Mouse (Mus musculus): ENCODE results near the gene Zfp709.
"Not testable (repeated sequence)": the region's sequence is repeated elsewhere in the genome, so short reads cannot be mapped to it uniquely, and the experiment has no call there.

Gene Zfp709

DNA sequence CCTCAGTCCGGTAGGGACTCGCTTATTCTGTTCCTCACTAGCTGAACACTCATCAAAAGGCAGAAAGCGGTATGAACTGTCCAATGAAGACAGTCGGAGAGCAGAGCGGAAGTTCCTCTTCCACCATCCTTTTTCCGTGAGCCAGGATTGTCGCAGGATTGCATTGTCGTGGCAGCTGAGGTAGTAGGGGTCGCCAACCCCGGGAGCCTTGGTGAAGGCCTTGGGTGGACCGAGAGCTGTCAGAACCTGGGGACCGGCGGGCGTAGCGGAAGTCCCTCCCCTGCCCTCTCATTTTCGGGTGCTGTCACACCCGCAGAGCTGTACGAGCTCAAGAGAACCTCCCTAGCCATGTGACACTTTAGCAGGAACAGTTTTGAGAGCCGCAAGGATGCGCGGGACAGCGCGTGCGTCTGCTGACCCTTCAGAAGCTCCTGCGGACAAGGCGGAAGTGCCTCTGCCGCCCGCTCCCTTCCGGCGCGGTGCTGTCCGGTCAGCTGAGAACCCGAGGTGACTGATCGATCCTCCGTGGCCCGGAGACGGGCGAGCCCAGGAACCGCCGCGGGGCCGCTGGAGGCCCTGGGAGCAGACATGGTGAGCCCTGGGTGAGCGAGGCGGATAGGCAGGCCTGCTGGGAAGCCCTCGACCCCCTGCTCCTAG is at the start of gene Zfp709:
Zfp709 (plus strand) TSS at position 402 of the 657 bp plus-strand sequence.
- DNase-seq: peak; percentile 76 to 81

- DNase-seq: not testable (repeated sequence)
Measured at GRCm38 (mm10) chr8:71838207-71838606, 43.6 kb upstream of the Zfp709 start.

- not testable (repeated sequence) for DNase-seq
Measured at GRCm38 (mm10) chr8:71841201-71841817, 40.5 kb upstream of the Zfp709 start.

DNA sequence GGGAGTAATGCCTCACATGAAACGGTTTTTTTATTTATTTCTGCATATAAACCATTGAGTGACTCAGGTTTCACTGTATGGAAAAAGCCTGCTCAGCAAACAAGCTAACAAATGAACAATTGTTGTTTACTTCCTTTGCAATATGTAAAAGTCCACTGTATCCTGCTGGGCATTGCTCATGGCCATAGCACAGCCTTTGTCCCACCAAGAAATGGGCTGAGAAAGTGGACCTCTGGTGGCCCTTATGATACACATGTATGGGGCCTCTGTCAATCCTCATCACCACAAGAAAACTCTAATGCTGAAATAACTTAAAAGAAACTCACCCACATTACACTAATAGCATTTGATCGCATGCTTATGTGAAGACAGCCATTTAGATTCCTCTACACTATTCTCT is 39.3 kb upstream of the Zfp709 start:
- not testable (repeated sequence) for DNase-seq

DNA sequence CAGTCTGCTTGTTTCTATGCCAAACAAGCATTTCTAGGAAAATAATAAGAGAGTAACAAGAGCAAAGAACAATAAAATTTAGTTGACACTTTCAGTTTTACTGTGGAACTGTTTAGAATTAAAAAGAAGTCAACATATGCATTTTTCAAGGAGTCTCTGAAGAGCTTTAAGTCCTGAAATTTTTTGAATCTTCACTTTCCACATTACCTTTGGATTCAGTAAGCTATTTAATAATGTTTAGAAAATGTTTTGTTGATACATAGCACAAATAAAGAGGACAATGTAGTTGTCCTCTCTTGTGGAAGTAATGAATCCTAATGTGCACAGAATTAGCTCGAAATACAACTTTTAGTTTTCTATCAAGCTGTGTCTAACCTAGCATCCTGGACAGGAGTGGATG is 37.4 kb upstream of the Zfp709 start:
- DNase-seq: not testable (repeated sequence)

DNA sequence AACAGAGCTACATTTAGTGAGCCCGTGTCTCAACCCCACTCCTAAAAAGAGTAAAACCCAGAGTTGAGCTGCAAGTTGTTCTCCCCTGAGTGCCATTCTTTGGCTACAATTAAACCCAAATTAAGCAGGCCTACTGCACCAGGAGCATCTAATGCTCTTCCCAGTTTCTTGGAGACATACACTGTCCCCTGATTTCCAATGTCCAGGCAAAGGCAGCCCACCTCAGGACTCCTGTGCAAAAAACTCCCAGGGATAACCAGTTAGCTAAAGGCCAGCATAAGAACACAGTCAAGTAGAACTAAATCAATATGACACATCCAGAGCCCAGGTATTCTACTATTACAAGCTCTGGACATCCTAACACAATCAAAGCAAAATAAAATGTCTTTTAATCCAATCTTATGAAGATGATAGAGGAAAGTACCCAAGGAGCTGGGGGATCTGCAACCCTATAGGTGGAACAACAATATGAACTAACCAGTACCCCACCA is 35.8 kb upstream of the Zfp709 start:
- DNase-seq: not testable (repeated sequence)

- DNase-seq: not testable (repeated sequence)
Measured at GRCm38 (mm10) chr8:71846745-71847144, 35.1 kb upstream of the Zfp709 start.

- not testable (repeated sequence) for DNase-seq
Measured at GRCm38 (mm10) chr8:71851014-71851413, 30.8 kb upstream of the Zfp709 start.

- DNase-seq: not testable (repeated sequence)
Measured at GRCm38 (mm10) chr8:71853360-71853759, 28.5 kb upstream of the Zfp709 start.

DNA sequence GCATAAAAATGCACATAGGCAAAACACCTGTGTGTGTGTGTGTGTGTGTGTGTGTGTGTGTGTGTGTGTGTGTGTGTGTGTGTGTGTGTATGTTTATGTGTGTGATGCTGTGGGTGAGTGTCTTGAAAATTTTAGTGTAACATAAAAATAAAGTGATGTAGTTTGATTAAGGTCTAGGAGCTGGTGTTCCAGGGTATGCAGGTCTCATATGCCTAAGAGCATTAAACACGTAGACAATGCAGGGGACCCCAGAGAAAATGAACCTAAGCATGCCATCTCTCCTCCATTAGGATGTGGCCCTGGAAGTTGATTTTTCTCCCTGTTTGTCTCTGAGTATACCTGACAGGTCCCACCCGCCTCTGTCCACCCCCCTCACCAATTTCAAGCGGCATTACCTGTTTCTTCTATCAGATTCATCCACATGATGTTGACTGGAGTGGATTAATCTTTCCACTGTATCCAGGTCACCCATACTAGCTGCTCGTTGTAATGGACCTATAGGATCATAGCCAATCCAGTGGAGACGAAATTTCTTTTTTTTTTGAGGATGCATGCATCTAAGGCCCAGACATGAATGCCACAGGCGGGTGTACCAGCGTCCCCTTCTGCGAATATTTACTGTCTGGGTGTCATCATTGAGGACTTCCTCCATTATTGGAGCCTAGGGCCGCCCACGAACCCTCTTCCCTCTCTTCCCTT is 25.0 kb upstream of the Zfp709 start:
- DNase-seq: not testable (repeated sequence)

GRCm38 (mm10) chr8:71857364-71857763 is 24.5 kb upstream of the Zfp709 start:
- not testable (repeated sequence) for DNase-seq

DNA sequence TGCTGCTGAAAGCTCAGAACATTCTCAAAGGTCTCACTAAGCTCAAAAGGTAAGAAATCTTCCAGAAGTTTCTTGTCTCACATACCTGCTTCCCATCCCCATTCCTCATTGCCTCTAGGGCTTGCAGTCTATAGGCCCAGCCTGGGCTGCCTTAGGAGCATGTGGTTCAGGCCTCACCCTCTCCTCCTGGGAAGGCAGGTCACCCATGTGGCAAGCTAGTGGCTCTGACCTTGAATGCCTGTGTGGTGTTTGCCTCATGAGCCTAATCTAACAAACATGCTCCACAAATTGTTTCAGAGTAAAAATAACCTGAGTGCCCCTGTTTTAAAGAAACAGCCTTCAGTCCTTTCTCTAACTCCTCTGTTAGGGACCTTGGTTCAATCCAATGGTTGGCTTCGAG is 20.3 kb upstream of the Zfp709 start:
- DNase-seq: not testable (repeated sequence)

DNA sequence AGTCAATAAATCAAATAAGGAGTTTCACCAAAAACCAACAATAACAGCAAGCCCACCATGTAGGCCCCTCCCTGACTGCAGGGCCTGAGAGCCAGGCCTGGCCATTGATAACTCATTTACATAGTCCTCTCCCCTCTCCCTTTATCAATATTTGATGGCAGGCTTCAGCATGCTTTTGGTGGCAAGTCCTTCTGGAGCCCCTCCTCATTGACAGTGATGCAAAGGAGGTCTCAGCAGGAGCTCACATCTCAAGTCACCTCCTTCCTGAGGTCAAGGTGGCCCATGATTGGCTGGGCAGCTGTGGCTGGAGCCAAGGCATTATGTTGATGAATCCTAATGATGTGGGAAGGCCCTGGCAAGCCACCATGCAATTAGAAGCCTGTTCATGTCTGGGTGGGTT is 19.8 kb upstream of the Zfp709 start:
- DNase-seq: peak; percentile 19 to 21

DNA sequence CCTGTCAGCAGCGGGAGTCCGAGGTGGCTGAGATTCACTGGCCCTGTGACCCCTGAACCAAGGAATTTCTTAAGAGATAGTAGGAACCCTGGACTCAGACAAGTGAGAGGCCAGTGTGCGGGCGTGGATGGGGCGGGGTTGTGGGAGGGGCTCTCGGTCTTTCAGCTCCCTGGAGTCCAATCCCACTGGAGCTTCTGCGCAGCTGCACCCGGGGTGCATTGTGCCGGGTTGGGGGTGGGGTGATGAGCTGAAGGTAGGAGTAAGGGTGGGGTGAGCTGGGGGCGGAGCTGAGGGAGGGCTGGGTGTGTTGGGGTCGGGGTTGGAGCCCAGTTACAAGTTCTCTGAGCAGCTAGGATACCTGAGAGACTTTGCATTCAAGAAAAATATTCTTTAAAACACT is 18.8 kb downstream of the Zfp709 start:
- DNase-seq: peak in 1 of 2 experiments; percentile 8

DNA sequence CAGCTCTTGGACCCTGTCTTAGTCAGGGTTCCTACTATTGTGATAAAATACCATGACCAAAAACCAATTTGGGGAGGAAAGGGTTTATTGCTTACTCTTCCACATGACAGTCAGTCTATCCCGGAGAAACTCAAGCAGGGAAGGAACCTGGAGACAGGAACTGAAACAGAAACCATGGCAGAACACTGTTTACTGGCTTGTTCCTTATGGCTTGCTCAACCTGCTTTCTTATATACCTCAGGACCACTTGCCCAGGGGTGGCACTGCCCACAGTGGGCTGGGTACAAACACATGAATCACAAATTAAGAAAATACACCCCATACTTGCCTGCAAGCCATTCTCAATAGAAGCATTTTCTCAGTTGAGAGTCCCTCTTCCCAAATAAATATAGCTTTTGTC is 21.3 kb downstream of the Zfp709 start:
- not testable (repeated sequence) for DNase-seq

GRCm38 (mm10) chr8:71906809-71907208 is 25.0 kb downstream of the Zfp709 start:
- no peak for DNase-seq

GRCm38 (mm10) chr8:71907798-71908257 is 26.0 kb downstream of the Zfp709 start:
- DNase-seq: no peak

DNA sequence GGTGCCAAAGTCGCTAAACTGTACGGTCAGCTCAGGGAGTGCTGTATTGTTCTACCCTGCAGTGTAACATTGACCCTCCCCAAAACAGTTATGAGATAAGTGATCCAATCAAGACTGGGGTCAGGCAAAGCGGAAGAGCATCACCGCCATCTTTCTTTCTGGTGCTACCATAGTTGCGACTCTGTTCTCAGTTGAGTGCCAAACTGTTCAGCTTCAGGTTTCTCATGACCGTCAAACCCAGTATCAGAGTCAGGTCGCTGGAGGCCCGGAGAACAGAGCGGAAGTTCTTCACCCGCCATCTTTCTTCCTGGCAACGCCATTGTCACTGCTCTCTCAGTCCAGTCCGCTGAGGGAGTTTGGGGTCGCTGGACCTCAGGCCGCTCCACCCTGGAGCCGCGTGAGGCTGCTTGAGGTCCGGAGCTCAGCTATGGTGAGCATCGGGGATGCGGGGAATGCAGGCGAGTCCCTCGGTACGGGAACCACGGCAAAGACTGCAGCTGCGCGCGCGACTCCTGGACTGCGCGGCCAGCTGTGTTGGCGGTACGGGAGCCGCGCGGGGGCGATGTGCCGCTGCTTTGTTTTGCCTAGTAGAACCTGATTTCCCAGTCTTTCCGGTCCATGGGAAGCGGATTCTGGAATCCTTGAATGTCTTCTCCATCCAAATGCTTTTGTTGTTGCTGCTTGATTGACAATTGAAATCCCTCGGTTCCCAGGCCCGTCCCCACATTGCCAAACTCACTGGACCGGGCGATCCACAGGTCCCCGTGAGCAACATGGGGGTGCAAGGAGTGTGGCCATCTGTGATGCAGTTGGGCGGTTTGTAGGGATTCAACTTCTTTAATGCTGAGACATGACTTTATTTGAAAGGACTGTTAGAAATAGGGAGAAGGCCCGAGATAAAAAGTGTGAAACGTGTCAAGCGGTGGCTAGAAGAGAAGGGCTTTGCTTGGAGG is 26.8 kb downstream of the Zfp709 start, which contains the start of the genes Zfp882 and Zfp617:
Zfp882 (plus strand) TSS at position 300 of the 953 bp plus-strand sequence.
Zfp617 (plus strand) TSS at position 327 of the 953 bp plus-strand sequence.
- peak; percentile 93 for DNase-seq

DNA sequence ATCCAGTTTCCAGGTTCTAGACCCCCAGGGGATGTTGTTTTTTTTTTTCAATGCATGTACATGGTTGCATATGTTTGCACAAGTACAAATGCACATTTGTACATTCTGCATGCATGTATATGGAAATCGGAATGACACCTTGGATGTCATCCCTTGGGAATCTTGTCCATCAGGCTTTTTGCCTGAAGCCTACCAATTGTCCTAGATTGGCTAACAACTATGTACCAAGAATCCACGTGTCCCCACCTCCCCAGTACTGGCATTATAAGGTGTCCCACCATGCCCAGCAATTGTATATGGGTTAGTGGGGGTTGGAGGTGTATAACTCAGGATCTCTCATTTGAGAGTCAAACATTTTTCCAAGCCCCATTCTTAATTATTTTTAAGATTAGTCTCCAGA is 30.5 kb downstream of the Zfp709 start:
- no peak for DNase-seq

DNA sequence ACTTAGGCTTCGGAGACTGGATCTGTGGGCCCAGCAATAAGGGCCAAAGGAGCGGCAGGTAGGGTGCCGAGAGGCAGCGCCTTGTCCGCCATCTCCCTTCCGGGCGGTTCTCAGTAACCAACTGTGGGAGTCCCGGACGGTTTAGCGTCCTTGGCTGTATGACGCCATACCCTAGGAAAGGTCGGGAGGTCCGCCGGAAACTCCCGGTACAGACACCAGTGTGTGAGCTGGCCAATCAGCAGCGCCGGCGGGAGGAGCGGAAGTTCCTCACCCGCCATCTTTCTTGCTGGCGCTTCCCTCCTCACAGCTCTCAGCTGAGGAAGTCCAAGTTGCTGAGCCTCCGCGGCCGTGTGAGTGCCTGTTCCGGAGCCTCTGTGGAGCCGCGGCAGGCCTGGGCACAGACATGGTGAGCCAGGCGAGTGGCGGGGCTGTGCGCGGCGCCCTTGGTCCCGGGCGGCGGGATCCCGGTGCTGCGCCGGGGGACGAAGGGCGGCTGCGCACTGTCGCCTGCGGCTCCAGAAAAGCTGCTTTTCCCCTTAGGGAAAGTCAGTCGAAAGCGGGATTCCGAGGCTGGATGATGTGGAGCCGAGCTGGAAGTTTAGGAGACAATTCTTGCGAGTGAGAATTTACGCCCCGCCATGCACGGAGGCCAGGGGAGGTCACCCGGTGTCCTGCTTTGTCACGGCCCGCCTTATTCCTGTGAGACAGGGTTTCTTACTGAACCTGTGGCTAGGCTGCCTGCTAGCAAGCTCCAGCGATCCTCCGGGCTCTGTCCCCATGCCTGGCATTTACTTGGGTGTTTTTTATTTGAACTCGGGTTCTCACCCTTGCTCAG is 41.0 kb downstream of the Zfp709 start:
- DNase-seq: peak; percentile 94 to 96

GRCm38 (mm10) chr8:71925791-71926190 is 44.0 kb downstream of the Zfp709 start:
- DNase-seq: no peak

Measured in cerebellum, postnatal 10 days (tissue).